Mouse (Mus musculus) limb, embryonic 10.5 days (tissue): ENCODE measurements at regions not wholly inside any gene's neighbourhood (a gene's known extent, or its start where the extent isn't known, plus 50 kb on each side); places are given as distances from the start of the nearest gene placed in this dataset.
"Not testable (repeated sequence)": the region's sequence is repeated elsewhere in the genome, so short reads cannot be mapped to it uniquely, and the experiment has no call there.

ENCODE experiments used
- DNase-seq: peaks from one replicate; pipeline ENCODE4 v3.0.0-alpha.2; 2017; ENCODE audit warnings: low spot score
- H3K27ac ChIP-seq: fragments of 300-500 bp; sonication (generic); 2 replicates; pipeline ENCODE4 v1.5.1; 2016; ENCODE audit warnings: mild to moderate bottlenecking
- H3K27me3 ChIP-seq: fragments of 300-500 bp; sonication (generic); 2 replicates; pipeline ENCODE4 v1.6.1; 2016; ENCODE audit warnings: low read depth, mild to moderate bottlenecking; ENCODE audit not compliant: poor library complexity, severe bottlenecking
- H3K36me3 ChIP-seq: fragments of 300-500 bp; sonication (generic); 2 replicates; pipeline ENCODE4 v1.6.1; 2016; ENCODE audit warnings: mild to moderate bottlenecking, moderate library complexity
- H3K4me1 ChIP-seq: fragments of 300-500 bp; sonication (generic); 2 replicates; pipeline ENCODE4 v1.6.1; 2016
- H3K4me3 ChIP-seq: fragments of 300-500 bp; sonication (generic); 2 replicates; pipeline ENCODE4 v1.5.1; 2016; ENCODE audit warnings: mild to moderate bottlenecking, moderate library complexity
- H3K9me3 ChIP-seq: fragments of 300-500 bp; sonication (generic); replicated peaks from 2 replicates; pipeline ENCODE4 v1.6.1; 2016; ENCODE audit warnings: mild to moderate bottlenecking
- WGBS: fragments of 180-500 bp; shearing (Covaris S2); methylation state at CpG from one replicate; pipeline ENCODE4 v1.1.7; 2016; 5-methylcytosine and 5-hydroxymethylcytosine counted together

DNA sequence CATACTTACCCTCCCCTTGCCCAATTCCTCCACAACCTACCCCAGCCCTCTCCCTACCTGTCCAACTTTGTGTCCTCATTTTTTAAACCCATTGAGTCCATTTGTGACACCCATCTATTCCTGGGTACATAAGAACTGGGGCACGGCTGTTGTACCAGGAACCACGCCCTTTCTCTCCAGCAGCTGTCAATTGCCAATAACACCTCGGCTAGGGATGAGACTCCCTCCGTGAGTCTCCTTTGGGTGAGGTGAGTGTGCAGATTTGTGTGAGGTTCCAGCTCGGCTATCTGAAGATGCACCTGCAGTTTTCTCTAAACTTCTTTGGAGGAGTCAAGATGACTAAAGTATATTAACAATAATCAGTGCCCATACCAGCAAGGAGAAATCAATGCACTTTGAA lies 167.2 kb upstream of the Frmd6 start:
- WGBS = 89% methylated on average over 5 of the region's 5 CpGs
- DNase-seq = no peak
- Histone ChIP-seq H3K4me1 (peaks cover 14% of the 10 kb centered on the region), H3K36me3 (no peaks in the 10 kb centered on the region), H3K9me3 (no peaks in the 10 kb centered on the region), H3K4me3 (no peak overlapping the region), H3K27ac (no peak overlapping the region), H3K27me3 (no peaks in the 10 kb centered on the region)

DNA sequence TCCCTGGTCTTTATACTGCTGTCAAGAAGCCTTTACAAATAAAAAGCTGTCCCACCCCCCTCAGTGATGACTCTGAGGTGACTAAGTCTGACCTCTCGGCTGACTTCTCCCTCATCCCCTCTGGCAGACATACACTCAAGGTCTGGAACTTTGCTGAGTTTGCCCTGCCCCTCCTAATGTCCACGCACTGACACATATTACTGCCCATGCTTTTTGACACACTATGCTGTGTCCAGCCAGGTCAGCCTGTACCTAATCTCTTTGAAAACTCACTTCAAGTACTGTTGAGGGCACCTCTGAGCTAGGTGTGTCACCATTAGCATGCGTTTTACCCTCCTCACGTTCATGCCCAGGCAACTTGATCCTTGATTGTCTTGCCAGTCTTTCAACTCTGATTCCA lies 164.9 kb upstream of the Frmd6 start:
- H3K4me1 ChIP-seq = peaks cover 14% of the 10 kb centered on the region
- H3K9me3 ChIP-seq = no peaks in the 10 kb centered on the region
- H3K36me3 ChIP-seq = no peaks in the 10 kb centered on the region
- WGBS = 86% methylated on average over 4 of the region's 4 CpGs
- H3K27ac ChIP-seq = no peak overlapping the region
- no peaks in the 10 kb centered on the region for H3K27me3 ChIP-seq
- H3K4me3 ChIP-seq = no peak overlapping the region
- DNase-seq = no peak

DNA sequence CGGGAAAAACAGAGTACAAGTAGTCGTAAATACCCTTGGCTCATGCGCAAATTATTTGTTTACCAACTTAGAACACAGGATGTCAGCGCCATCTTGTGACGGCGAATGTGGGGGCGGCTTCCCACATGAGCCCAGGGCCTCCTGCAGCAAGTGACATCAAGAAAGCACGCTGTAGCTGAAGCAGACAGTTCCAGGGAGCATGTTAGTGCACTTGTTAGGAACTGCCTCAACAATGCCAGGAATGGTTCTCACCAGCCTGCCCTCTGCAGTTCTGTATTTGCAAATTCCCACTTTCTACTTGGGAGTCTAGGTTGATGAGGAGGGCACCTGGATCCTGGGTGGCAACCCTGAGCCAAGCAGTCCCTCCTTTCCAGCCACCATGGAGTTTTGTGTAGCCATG lies 157.2 kb upstream of the Frmd6 start:
- not testable (repeated sequence) for H3K27me3 ChIP-seq, DNase-seq, H3K9me3 ChIP-seq, H3K4me3 ChIP-seq, H3K27ac ChIP-seq, H3K36me3 ChIP-seq, H3K4me1 ChIP-seq
- 95% methylated on average over 7 of the region's 8 CpGs for WGBS

DNA sequence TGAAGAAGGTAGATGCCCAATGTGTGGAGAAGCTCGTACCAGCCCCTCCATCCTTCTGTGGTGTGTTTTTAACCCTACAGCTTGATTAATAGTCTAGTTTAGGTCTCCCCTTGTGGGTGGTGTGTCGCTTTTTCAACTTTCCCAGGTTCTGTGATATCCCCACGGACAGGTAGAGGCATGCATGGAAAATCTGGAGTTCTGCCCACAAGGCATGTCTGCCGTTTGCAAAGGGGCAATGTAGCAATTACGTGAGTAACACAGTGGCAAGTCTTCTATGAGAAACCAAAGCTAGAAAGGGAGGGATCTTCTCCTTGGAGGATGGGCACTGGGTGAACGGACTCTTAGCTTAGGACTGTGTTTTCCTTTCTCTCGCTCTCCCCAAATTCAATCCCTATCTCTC lies 153.2 kb upstream of the Frmd6 start:
- Histone ChIP-seq H3K36me3 (no peaks in the 10 kb centered on the region), H3K4me3 (no peak overlapping the region), H3K27me3 (no peaks in the 10 kb centered on the region), H3K27ac (no peak overlapping the region), H3K4me1 (peaks cover 11% of the 10 kb centered on the region; the same call in 1 of the 2 replicates), H3K9me3 (no peaks in the 10 kb centered on the region)
- 87% methylated on average over 7 of the region's 7 CpGs for WGBS
- DNase-seq = no peak

DNA sequence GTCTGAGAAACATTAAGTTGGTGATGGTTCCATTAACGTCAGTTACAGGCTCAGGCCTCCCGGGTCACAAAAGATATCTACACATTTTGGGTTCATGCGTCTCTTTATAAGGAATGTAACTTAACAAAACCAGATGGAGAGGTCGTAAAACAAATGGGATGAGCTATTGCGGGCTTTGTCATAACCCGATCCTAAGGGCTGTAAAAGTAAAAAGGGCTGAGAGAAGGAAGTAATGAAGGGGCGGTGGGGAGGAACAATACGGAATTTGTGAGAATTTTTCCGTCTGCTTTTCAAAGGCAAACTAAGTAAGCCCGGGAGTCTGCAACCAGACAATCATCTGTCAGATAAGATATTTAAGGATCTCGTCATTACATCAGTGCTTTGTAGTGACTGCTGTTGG lies 152.1 kb upstream of the Frmd6 start:
- no peaks in the 10 kb centered on the region for H3K36me3 ChIP-seq
- no peak for DNase-seq
- no peaks in the 10 kb centered on the region for H3K9me3 ChIP-seq
- H3K4me3 ChIP-seq = no peak overlapping the region
- H3K4me1 ChIP-seq = peaks cover 11% of the 10 kb centered on the region; the same call in 1 of the 2 replicates
- H3K27ac ChIP-seq = no peak overlapping the region
- H3K27me3 ChIP-seq = no peaks in the 10 kb centered on the region
- 78% methylated on average over 11 of the region's 11 CpGs for WGBS

DNA sequence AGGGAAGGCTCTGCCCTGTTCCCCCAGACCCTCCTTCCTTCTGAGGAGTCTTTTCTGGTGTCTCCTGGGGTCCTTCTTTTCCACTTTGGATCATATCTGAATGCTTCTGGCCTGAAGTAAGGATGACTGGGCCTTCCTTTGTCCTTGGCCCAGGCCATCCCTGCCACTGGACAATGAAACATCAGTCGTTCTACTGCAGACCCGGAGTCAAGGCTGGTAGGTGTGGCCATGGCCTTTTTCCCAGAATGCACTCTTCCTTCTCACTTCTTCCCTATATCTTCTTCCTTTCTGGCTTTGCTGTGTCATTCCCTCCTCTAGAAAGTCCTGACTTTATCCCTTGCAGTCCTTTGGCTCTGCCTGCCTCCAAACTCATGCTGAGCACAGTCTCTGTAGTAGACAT lies 151.2 kb upstream of the Frmd6 start:
- no peak for DNase-seq
- Histone ChIP-seq H3K9me3 (no peaks in the 10 kb centered on the region), H3K27me3 (no peaks in the 10 kb centered on the region), H3K4me3 (no peak overlapping the region), H3K36me3 (no peaks in the 10 kb centered on the region), H3K4me1 (peaks cover 11% of the 10 kb centered on the region; the same call in 1 of the 2 replicates), H3K27ac (no peak overlapping the region)
- 93% methylated on average over 2 of the region's 2 CpGs for WGBS

DNA sequence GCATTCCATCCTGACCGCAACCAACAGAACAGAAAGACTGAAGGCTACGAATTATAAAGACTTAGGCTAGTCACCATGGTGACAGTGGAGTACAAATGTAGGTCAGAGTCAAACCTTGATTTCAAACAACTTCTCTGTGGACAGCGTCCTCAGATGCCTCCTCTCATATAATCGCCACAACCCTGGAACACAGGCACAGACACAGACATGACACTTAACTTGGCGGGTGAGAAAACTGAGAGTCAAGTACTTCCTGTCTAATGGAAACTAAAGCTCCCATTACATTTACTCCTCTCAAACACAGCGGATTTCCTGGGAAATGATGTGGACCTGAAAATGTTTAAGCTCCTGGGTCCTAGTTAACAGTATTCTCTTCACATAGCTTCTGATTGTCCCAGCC lies 149.5 kb upstream of the Frmd6 start:
- 92% methylated on average over 6 of the region's 6 CpGs for WGBS
- H3K9me3 ChIP-seq = no peaks in the 10 kb centered on the region
- no peak for DNase-seq
- H3K36me3 ChIP-seq = no peaks in the 10 kb centered on the region
- no peak overlapping the region for H3K4me3 ChIP-seq
- no peak overlapping the region for H3K27ac ChIP-seq
- H3K4me1 ChIP-seq = peaks cover 11% of the 10 kb centered on the region; the same call in 1 of the 2 replicates
- no peaks in the 10 kb centered on the region for H3K27me3 ChIP-seq

DNA sequence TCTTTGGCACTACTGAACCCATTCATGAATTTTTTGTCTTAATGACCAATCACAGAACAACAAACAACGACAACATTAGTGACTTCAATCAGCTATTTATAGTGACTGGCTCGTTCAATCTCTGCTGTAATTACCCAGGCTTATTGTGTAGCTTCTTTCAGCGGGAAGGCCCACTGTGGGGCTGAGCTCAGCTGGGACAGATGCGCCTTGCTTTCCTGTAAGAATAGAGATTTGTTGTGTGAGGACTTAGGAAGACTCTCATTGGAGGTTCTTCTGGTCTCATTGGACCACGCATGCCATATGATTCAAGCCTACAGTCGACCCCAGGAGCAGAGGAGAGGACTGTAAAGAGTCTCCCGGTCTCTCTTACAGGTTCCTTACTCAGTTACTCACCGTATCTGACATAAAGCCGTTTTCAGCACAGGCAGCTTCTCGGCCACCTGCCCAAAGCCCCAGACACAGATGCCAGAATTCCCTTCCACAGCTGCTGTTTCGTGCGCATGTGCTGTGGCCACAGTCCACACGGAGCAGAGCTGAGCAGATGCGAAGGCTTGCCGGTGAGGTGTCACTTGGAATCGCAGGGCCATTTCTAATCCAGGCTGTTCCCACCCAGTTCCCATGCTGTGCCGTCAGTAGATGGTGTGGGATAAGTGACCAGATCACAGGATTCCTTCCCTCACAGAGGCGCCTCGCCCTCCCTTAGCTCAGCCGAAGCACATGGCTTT lies 145.5 kb upstream of the Frmd6 start:
- 81% methylated on average over 20 of the region's 20 CpGs for WGBS
- no peak overlapping the region for H3K4me3 ChIP-seq
- DNase-seq = peak; percentile 38

DNA sequence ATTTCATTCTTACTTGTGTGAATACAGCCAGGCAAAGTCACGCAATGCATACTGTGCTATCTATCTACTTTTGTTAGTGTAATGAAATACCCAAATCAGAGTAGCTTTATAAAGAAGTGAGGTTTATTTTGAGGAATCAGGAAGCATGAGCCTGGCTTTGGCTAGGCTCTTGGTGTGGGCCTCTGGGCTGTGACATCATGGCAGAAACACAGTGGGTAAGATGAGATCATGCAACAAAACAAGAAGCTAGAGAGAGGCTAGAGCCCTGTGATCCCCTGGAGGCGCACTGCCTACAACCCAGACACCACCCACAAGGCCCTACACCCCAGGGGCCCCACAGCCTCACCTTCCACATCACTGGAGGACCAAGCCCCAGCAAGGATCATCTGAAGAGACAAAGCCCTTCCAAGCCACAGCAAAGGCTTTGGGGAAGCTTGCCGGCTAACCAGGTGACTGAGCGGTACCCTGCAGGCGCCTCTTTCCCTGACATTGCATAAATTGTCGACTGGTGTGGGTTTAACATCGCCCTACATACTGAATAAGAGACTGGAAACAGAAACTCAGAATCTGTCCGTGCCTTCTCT lies 143.8 kb upstream of the Frmd6 start:
- Histone ChIP-seq H3K36me3 (no peaks in the 10 kb centered on the region), H3K27ac (no peak overlapping the region), H3K27me3 (no peaks in the 10 kb centered on the region), H3K4me3 (no peak overlapping the region), H3K4me1 (peaks cover 14% of the 10 kb centered on the region), H3K9me3 (no peaks in the 10 kb centered on the region)
- no peak for DNase-seq
- WGBS = 89% methylated on average over 8 of the region's 8 CpGs

More for the DNA sequence above, 145.5 kb upstream of the Frmd6 start:
- Histone ChIP-seq H3K27me3 (no peaks in the 10 kb centered on the region), H3K9me3 (no peaks in the 10 kb centered on the region), H3K4me1 (0 out of 2 replicates have a peak, but pooled peaks cover 7% of the 10 kb centered on the region), H3K36me3 (no peaks in the 10 kb centered on the region), H3K27ac (no peak overlapping the region)

DNA sequence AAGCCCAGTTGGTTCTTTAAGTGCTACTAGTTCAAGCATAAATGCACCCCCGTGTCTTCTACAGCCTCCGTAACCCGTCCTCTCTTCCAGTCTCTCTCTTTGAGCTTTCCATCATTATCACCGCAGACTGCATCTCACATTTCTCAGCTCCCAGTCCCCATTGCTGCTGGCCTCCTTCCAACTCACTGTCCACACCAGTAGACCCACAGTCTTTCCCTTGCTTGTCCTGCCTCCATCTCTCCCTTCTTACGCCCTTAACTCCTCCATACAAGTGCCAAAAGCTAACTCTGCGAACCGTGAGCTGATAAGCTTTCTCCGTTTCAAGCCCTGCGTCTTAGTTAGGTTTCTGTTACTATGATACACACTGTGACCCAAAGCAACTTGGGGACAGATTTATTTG lies 141.0 kb upstream of the Frmd6 start:
- Histone ChIP-seq H3K27me3 (no peaks in the 10 kb centered on the region), H3K4me1 (peaks cover 23% of the 10 kb centered on the region), H3K4me3 (no peak overlapping the region), H3K9me3 (no peaks in the 10 kb centered on the region), H3K36me3 (no peaks in the 10 kb centered on the region), H3K27ac (no peak overlapping the region)
- WGBS = 87% methylated on average over 9 of the region's 9 CpGs
- no peak for DNase-seq

DNA sequence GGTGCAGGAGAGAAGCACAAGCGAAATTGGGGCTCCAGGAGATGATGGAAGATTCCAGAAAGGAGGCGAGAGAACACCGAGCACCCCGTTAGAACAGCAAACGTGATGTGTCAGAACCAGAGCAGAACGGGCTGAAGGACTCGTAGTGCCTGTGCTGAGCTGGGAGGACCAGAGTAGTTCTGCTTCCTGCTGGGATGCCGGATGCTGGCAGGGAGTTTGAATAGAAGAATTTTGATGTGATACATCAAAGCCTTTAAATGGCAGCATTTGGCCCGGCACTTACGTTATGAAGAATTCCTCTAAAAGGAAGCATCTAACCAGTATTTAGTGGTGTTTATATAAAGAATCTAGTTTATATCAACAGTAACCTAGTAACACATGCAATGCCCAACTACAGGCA lies 139.9 kb upstream of the Frmd6 start:
- 86% methylated on average over 10 of the region's 10 CpGs for WGBS
- no peaks in the 10 kb centered on the region for H3K9me3 ChIP-seq
- no peak for DNase-seq
- peak overlapping the region; percentile 53; the same call in 1 of the 2 replicates for H3K27ac ChIP-seq
- no peaks in the 10 kb centered on the region for H3K27me3 ChIP-seq
- H3K36me3 ChIP-seq = no peaks in the 10 kb centered on the region
- H3K4me3 ChIP-seq = no peak overlapping the region
- H3K4me1 ChIP-seq = peaks cover 25% of the 10 kb centered on the region

DNA sequence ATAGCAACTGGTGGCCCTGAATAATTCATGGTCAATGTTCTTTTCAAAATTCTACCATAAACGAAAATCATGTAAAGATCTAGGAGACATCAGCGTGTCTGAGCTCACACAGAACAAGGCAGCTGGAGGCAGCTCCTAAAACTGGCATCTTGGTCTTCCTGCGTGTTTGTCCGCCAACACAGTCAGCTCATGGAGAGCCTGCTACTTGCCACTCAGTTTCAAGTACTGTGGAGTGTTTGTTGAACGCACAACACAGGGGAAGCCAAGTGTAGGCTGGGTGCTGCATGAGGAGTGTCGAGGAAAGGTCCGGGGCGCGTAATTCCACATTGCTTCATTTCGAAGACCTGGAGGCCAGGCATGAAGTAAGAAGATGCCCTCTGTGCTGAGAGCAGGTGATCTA lies 139.0 kb upstream of the Frmd6 start:
- Histone ChIP-seq H3K4me1 (peaks cover 22% of the 10 kb centered on the region), H3K9me3 (no peaks in the 10 kb centered on the region), H3K4me3 (no peak overlapping the region), H3K27ac (0 out of 2 replicates have a peak overlapping the region, but pooled peaks have one; percentile 15), H3K27me3 (no peaks in the 10 kb centered on the region), H3K36me3 (no peaks in the 10 kb centered on the region)
- DNase-seq = no peak
- WGBS = 95% methylated on average over 10 of the region's 10 CpGs

DNA sequence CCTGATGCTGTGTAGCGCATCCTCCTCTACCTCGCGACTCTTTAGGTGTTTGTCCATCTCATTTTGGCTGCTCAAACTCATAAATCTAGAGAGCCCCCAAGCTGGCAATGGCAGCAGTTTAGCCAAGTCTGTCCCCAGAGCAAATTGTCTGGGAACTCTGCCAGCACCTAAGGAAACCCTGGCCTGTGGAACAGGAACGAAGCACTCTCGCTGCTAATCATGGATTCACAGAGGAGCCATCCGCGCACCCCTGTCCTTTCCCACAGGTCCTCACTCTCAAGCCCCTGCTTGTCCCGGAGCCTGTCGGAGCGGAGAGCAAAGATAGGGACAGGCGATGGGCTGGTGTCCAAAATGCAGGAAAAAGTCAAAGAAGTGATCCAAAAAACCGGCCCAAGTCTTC lies 138.3 kb upstream of the Frmd6 start:
- Histone ChIP-seq H3K36me3 (no peaks in the 10 kb centered on the region), H3K27me3 (no peaks in the 10 kb centered on the region), H3K4me1 (peaks cover 18% of the 10 kb centered on the region), H3K27ac (no peak overlapping the region), H3K9me3 (no peaks in the 10 kb centered on the region), H3K4me3 (no peak overlapping the region)
- no peak for DNase-seq
- WGBS = 88% methylated on average over 12 of the region's 12 CpGs
